Mouse (Mus musculus) megakaryocyte progenitor cell, adult 5-6 weeks (primary cell): Measurements from ENCODE around the gene Ezr. TPM values are rescaled to one million over a fixed set of nuclear protein-coding genes. Genes with fewer than 3 reads are reported as not detected.

ENCODE experiments used
- ATAC-seq: replicated peaks from 2 replicates; pipeline ENCODE4 v1.8.0; 2016; ENCODE audit warnings: mild to moderate bottlenecking, moderate TSS enrichment, inconsistent platforms; ENCODE audit not compliant: poor library complexity
- total RNA-seq, 2 experiments: library from RNA; stranded (forward) in 1 of 2; stranded (reverse) in 1 of 2; fragments of 157-497, 149-512 nt in 1 of 2; fragments of 200-1000 nt in 1 of 2; gene quantifications; 2 replicates each; pipeline versions ENCODE4 v1.2.3 to v1.2.4; 2015 to 2017

Gene Ezr
- total RNA-seq, 2 experiments from 2014 or later, result 45.3 to 129 TPM

- ATAC-seq, result no peak
Measured at GRCm38 (mm10) chr17:6771661-6772489, 10.7 kb downstream of the Ezr start.

DNA sequence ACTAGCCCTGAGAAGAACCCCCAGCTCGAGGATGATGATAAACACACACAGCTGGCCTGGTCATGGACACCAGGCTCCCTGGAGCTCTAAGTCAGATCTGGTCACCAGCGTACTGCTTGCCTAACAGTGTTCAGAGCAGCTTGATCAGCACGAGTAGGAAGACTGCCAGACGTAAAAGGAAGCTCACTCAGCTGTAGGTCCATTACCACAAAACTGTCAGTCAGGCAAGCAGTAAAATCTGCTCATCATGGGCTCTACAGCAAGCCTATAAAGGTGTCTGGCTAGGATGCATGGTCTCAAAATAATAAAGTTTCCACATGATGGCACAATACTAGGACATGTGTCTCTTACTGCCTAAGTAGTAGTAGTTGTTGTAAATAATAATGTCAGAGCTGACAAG is 13.0 kb downstream of the Ezr start:
- ATAC-seq, result peak; percentile 24; the same call in 1 of the 2 replicates

- ATAC-seq, result no peak
Measured at GRCm38 (mm10) chr17:6768301-6768788, 14.2 kb downstream of the Ezr start.

- ATAC-seq, result no peak
Measured at GRCm38 (mm10) chr17:6767771-6768170, 14.8 kb downstream of the Ezr start.

DNA sequence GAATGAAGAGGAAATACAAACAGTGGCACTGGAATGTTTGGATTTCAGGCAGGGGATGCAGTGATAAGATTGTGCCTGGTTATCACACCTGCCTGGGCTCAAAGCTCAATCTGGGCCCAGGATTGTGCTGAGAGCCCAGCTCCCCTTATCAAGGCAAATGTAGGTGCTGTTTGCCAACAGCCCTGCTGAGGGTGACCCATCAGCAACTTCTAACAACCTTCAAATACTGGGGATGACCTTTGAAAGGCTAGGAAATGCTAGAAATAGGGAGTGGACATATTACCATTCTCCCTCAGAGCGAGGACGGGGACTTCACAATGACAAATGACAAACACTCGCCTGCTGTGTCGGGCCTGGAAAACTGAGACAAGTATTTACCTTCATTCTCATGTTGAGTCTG is 15.8 kb downstream of the Ezr start:
- ATAC-seq, result no peak

DNA sequence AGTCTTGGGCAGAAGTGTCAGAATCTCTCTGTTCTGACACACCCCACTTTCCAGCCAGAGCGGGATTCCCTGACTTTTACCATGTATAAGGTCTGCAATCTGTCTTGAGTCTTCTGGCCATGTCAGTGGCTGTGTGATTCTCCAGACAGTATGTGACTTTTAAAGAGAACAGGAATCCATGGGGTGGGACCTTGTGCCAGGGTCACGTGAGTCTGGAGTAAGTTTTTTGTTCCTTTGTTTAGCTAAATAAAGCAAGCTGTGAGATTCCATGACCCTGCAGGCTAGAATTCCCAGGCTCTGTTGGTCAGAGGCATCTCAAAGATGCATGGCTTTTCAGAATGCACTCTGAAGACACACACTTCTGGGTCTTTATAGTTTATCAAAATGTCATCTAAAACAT is 16.7 kb downstream of the Ezr start:
- ATAC-seq, result no peak

DNA sequence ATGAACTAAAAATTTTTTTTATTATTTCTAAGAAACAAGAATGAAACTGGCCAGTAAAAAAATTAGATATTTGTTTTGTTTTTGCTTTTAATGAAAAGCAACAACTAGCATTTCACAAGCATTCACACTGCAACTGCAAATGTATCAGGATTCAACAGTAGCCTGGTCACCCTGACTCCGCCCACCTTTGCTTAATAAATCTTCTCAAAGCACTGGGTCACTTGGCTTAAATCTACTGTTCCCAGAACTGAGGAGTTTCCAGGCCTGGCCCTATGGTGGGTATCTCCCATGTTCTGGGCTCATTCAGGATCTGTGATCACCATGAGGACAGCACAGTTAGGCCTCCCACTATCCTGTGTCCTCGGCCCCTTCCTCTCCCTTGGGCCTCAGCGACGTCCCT is 17.9 kb downstream of the Ezr start:
- ATAC-seq, result no peak

- 0 out of 2 replicates have a peak, but pooled peaks have one; percentile 13 for ATAC-seq
Measured at GRCm38 (mm10) chr17:6764227-6764593, 18.4 kb downstream of the Ezr start.

GRCm38 (mm10) chr17:6763513-6764226 is 18.9 kb downstream of the Ezr start:
- peak; percentile 40 for ATAC-seq

DNA sequence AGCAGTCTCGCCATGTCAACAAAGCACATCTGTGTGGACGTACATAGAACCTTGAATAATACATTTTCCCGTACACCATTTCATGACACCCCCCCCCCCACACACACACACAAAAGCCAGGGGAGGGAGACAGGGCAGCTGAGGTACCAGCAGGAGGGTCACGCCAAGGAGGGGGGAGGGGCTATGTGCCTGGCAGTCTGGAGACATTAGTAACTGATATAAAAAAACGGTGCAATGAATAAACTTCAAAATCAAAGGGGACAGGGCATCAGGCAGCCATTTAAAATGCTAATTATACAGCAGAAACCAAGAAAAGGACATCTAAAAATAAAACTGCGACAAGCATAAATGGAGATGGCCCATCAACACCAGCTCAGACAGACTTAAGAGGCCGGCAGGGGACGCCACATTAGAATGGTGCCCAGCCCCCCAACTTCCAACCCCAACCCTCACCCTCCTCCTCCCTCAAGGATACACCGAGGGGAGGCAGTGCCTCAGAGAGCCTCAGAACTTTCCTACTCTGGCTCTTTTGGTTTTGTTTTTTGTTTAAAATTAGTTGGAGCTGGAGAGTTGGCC is 22.8 kb downstream of the Ezr start:
- ATAC-seq, result no peak

DNA sequence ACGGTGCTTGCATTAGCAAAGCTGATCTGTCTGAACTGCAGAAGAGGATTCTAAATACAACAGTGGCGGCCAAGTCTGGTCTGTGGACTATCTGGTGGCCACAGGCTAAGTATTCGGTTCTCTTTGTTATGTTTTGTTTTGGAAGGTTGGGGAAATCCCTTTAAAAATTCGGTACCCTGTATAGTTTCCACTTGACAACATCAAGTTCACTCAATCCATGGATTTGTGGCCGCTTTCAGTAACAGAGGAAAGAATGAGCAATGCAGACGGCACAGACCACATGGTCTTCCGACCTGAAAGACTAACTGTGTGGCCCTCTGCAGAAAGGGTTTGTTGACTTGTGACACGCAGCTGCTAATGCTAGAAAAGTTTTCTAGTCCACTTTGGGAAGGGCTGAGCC is 23.7 kb downstream of the Ezr start:
- ATAC-seq, result no peak

DNA sequence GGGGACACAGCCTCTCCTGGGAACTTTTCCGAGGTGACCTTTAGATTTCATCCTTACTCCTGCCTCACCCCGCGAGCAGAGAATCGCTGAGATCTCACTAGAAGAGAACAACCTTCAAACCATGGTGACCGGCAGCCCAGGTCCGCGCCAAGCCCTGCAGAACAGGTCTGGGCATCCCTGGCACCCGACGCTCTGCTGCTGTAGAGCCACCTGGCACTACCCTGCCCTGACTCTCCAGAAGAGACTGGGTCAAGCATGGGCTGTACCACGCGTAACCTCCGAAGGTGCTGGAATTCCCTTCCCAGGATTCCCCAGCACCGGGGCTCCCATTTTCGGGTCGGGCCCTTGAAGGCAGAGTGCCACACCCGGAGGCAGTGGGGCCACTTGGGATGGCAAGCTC is 24.7 kb downstream of the Ezr start:
- ATAC-seq, result no peak

- no peak for ATAC-seq
Measured at GRCm38 (mm10) chr17:6755873-6756272, 26.7 kb downstream of the Ezr start.

GRCm38 (mm10) chr17:6755176-6755575 is 27.4 kb downstream of the Ezr start:
- ATAC-seq, result no peak

DNA sequence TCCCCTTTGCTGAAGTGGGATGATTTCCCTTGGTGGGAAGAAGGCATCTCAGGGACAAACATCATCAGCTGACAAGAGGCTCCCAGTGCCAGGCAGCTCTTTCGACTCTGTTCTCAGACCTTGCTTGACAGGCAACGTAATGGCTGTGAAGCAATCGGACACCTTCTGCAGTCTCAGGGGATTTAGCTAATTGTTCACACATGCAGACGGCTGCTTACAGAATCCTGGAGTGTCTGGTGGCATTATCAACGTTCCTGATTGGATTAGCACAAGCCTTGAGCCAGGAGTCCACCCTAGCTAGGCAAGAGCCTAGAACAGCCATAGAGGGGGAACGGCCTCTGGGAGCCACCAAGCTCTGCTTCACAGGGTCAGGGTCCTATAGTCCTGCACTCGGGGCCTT is 30.2 kb downstream of the Ezr start:
- no peak for ATAC-seq

- no peak for ATAC-seq
Measured at GRCm38 (mm10) chr17:6751221-6751859, 31.2 kb downstream of the Ezr start.

DNA sequence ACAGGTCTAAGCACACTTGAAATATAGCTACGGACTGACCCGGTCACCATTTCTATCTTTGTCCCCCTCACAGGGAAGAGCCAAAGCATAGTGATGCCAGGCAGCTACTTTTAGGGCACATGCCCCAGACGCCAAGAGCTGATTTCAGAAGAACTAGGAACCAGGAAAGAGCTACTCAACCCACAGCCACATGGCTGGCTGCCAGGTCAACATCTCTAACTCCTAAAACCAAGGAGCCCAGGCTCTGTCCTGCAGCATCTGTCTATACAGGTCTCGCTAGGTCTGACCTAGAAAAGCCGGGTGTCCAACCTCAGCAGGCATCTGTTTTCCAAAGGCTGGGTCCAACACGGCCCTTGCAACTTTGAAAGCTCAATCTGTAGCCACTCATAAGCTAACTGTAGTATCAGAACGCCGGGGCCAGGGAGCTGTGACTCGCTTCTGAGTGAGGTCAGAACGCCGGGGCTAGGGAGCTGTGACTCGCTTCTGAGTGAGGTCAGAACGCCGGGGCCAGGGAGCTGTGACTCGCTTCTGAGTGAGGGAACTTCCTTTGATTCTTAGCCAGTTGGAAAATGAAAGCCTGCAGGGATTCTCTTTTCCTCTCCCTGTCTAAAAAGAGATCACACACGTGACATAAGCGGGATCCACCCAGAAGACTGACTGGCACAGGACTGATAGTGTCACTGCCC is 33.7 kb downstream of the Ezr start:
- no peak for ATAC-seq

DNA sequence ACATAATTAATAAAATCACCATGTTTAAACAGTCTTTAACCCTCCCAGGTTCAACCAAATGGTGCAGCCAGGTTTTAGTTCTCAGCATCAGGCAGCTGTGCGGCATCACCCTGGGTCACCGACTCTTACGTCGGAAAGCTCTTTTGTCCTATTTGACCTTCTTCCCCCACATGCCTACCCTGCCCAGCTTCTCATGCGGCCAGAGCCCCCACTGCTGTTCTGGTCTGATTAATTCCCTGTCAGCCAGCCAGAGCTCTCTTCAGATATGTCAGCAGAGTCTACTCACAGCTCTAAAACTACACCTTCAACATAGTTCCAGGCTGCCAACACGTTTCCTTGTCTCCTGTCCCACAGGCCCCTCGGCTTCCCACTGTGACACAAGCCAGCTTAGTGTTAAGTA is 35.1 kb downstream of the Ezr start:
- ATAC-seq, result no peak

GRCm38 (mm10) chr17:6746452-6747231 is 35.9 kb downstream of the Ezr start:
- peak; percentile 72 for ATAC-seq

DNA sequence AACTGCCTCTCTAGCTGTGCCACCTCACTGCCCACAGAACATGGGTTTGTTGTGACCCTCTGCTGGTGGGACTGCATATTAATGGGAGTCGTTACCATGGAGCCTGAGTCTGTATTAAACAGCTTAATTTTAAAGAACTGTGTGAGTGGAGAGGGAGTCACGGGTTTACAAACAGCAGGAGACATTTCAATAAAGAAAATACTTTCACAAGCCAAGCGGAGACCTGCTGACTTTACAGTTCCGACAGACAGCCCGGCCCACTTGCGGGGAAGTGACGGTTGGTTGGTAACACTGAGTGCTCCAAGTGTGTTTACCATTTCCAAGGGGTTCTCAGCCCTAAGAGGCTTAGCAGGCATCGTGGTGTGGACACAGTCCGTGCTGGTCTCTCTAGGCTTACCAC is 36.6 kb downstream of the Ezr start:
- ATAC-seq, result 0 out of 2 replicates have a peak, but pooled peaks have one; percentile 5
